Mouse (Mus musculus): ENCODE measurements around the gene Emsy. TPM values are rescaled to one million over a fixed set of nuclear protein-coding genes. Genes with fewer than 3 reads are reported as not detected.

Emsy gene
- total RNA-seq, 2 experiments from 2014 or later = 37.3 to 79.9 TPM

DNA sequence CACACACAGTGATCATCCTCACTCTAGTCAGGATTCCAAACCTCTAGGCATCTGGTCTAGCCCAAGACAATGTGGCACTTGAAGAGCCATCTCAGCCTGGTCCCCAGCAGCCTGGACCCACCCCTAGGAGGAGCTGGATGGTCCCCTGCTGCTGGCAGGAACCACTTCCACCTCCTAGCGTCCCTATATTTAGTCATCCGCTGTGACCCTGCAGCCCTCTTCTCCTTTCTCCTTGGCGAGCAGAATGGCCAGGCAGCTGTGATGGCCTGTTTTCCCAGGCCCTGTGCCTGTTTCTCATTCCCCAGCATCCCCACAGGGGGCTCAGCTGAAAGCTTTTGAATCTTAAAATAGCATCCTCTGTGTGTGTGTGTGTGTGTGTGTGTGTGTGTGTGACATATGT lies 107.7 kb downstream of the Emsy start:
- no peak for ATAC-seq (ENCODE audit: poor library complexity, severe bottlenecking)

- ATAC-seq (ENCODE audit: poor library complexity, severe bottlenecking) = no peak
Observed at GRCm38 (mm10) chr7:98544556-98544955, 112.0 kb downstream of the Emsy start.

GRCm38 (mm10) chr7:98543853-98544370 lies 112.7 kb downstream of the Emsy start:
- no peak for ATAC-seq (ENCODE audit: poor library complexity, severe bottlenecking)

GRCm38 (mm10) chr7:98542731-98543142 lies 113.8 kb downstream of the Emsy start:
- peak; percentile 78 for ATAC-seq (ENCODE audit: poor library complexity, severe bottlenecking)

GRCm38 (mm10) chr7:98542267-98542666 lies 114.3 kb downstream of the Emsy start:
- ATAC-seq (ENCODE audit: poor library complexity, severe bottlenecking) = no peak

GRCm38 (mm10) chr7:98541564-98541963 lies 115.0 kb downstream of the Emsy start:
- ATAC-seq (ENCODE audit: poor library complexity, severe bottlenecking) = no peak

DNA sequence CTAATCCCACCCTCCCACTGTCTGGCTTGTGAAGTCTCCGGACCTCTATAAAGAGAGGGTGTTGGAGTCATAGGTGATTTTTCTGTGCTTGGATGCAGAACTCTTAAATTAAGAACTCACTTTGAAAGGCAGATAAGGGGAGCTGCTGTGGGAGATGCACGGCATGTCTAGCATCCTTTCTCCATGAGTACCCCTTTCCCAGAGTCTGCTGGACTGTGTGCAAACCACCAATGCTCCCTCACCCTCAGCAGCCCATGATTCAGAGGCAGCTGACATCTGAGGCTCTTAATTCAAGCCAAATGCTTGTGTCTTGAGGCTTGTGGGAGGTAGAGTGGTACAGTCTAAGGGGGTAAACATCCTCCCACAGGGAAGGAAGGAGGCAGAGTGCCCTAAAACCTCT lies 115.7 kb downstream of the Emsy start:
- ATAC-seq (ENCODE audit: poor library complexity, severe bottlenecking) = no peak

DNA sequence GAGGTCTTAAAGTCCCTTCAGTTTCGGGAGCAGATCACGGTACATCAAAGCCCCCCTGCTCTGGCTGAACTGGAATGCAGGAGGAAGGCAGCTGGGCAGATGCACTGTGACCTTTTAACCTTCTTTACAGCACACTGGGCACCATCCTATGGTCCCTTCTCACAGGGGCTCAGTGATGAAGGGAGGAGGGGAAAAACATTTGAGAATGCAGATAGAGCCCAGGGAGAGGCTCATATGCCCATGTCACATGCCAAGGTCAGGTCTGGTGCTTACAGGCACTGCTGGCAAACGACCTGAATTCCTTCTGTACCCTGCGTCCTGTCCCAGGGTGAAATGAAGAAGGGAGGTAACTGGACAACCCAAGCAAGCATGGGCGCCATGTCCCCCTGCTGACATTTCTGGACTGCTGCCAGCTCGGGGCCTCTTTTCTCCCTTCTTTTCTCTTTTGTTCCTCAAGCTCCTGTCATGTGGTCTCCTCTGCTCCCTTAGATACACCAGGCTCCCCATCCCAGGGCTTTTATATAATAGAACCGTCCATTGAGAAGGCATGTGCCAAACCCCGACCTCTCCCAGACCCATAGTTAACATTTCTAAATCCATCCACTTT lies 118.5 kb downstream of the Emsy start:
- ATAC-seq (ENCODE audit: poor library complexity, severe bottlenecking) = no peak

- ATAC-seq (ENCODE audit: poor library complexity, severe bottlenecking) = no peak
Observed at GRCm38 (mm10) chr7:98537210-98537966, 119.2 kb downstream of the Emsy start.

Other genes starting within 250 kb of the Emsy start
- not detected in 2 replicates for gene Gucy2d, start 216.4 kb downstream of the Emsy start, total RNA-seq (2015)
- gene Gucy2d, start 216.4 kb downstream of the Emsy start, total RNA-seq (2017) = not detected in 2 replicates
- gene Lrrc32, start 167.5 kb downstream of the Emsy start, total RNA-seq (2015) = not detected in 2 replicates
- gene Lrrc32, start 167.5 kb downstream of the Emsy start, total RNA-seq (2017) = not detected in 2 replicates
- gene Thap12, start 46.3 kb upstream of the Emsy start, total RNA-seq (2015) = 17.7 and 18.8 TPM in 2 replicates
- gene Thap12, start 46.3 kb upstream of the Emsy start, total RNA-seq (2017) = 27.2 and 35.4 TPM in 2 replicates
- 0.05 TPM in 1 of 2 replicates, not detected in the other for gene Wnt11, start 178.3 kb upstream of the Emsy start, total RNA-seq (2015)
- gene Wnt11, start 178.3 kb upstream of the Emsy start, total RNA-seq (2017) = 0.15 TPM in 1 of 2 replicates, not detected in the other